Mouse (Mus musculus) ES-E14 (cell line): Measurements from ENCODE around the gene Ttn. TPM values are rescaled to one million over a fixed set of nuclear protein-coding genes. Genes with fewer than 3 reads are reported as not detected.

ENCODE experiments used
- DNase-seq: peaks from one replicate; pipeline ENCODE4 v3.0.0-alpha.2; 2013; ENCODE audit warnings: low read depth, low spot score
- H3K27ac ChIP-seq: 2 replicates; pipeline ENCODE4 v1.5.1; 2012; ENCODE audit warnings: low read depth, mild to moderate bottlenecking, low read length, moderate library complexity, mixed read lengths; ENCODE audit not compliant: poor library complexity, insufficient read depth, severe bottlenecking
- H3K36me3 ChIP-seq: 2 replicates; pipeline ENCODE4 v1.6.1; 2012; ENCODE audit warnings: mild to moderate bottlenecking, low read length, moderate library complexity, mixed read lengths; ENCODE audit not compliant: control insufficient read depth, poor library complexity, insufficient read depth, severe bottlenecking
- H3K4me1 ChIP-seq, 2 experiments: fragments of 150-350 bp in 1 of 2; sonication (generic) in 1 of 2; 2 replicates each; pipeline ENCODE4 v1.6.1; 2012; ENCODE audit warnings: low read length in 2 of 2, mild to moderate bottlenecking in 1 of 2, mixed read lengths in 1 of 2; ENCODE audit not compliant: control insufficient read depth in 2 of 2, insufficient read depth in 2 of 2, poor library complexity in 1 of 2
- H3K4me3 ChIP-seq, 2 experiments: fragments of 150-350 bp in 1 of 2; sonication (generic) in 1 of 2; 2 replicates each; pipeline ENCODE4 v1.5.1; 2012; ENCODE audit warnings: low read length in 2 of 2, low read depth in 1 of 2, mild to moderate bottlenecking in 1 of 2, mixed read lengths in 1 of 2; ENCODE audit not compliant: insufficient read depth in 1 of 2, poor library complexity in 1 of 2, severe bottlenecking in 1 of 2
- H3K9ac ChIP-seq: 2 replicates; pipeline ENCODE4 v1.6.1; 2012; ENCODE audit warnings: low read depth, mild to moderate bottlenecking, low read length, mixed read lengths; ENCODE audit not compliant: poor library complexity, insufficient read depth, severe bottlenecking
- H3K9me3 ChIP-seq: fragments of 150-350 bp; sonication (generic); 2 replicates; pipeline ENCODE4 v1.6.1; 2012; ENCODE audit warnings: low read depth, mild to moderate bottlenecking, low read length; ENCODE audit not compliant: control insufficient read depth, insufficient read depth
- CHD2 ChIP-seq: IDR thresholded peaks from 2 replicates; pipeline ENCODE4 v1.6.1; 2014; ENCODE audit warnings: mild to moderate bottlenecking, low read depth, low read length, inconsistent platforms
- HCFC1 ChIP-seq: IDR thresholded peaks from 2 replicates; pipeline ENCODE4 v1.6.1; 2012; ENCODE audit warnings: low read length, inconsistent platforms, borderline replicate concordance; ENCODE audit not compliant: insufficient read depth
- MAFK ChIP-seq: IDR thresholded peaks from 2 replicates; pipeline ENCODE4 v1.6.1; 2014; ENCODE audit warnings: mild to moderate bottlenecking, low read depth, low read length, inconsistent platforms; ENCODE audit not compliant: insufficient read depth
- ZC3H11A ChIP-seq: IDR thresholded peaks from 2 replicates; pipeline ENCODE4 v1.6.1; 2012; ENCODE audit warnings: low read depth, mild to moderate bottlenecking, inconsistent platforms, low read length, borderline replicate concordance
- ZNF384 ChIP-seq: IDR thresholded peaks from 2 replicates; pipeline ENCODE4 v1.6.1; 2012; ENCODE audit warnings: low read depth, low read length, inconsistent platforms
- in situ Hi-C, 2 experiments: fragments of 600-800 bp; cut with MboI; formaldehyde crosslinking; loops; one replicate each; pipeline ENCODE4 v1.15.1; 2025; ENCODE audit warnings: low sequenced_read_pairs in 2 of 2, inconsistent platforms in 1 of 2; ENCODE audit not compliant: unreplicated experiment in 2 of 2
- total RNA-seq: library from RNA; depleted of rRNA; stranded (reverse); fragments of 300-350 nt; gene quantifications from 2 replicates; pipeline ENCODE4 v1.2.3, GENCODE M21; 2012

The Ttn gene
- total RNA-seq, 1 experiment = 19.9 TPM

- no peak overlapping the region for H3K9ac ChIP-seq
- H3K4me3 ChIP-seq = no peak overlapping the region
- H3K9me3 ChIP-seq = no peaks in the 10 kb centered on the region
- TF ChIP-seq CHD2 (no peak), HCFC1 (no peak), MAFK (no peak), ZNF384 (no peak), ZC3H11A (no peak)
- in situ Hi-C loops = no loop called here
- DNase-seq = no peak
- no peaks in the 10 kb centered on the region for H3K4me1 ChIP-seq
- no peaks in the 10 kb centered on the region for H3K36me3 ChIP-seq
- no peak overlapping the region for H3K27ac ChIP-seq
Measured at GRCm38 (mm10) chr2:76908705-76909457, 73.5 kb downstream of the Ttn start.

GRCm38 (mm10) chr2:76903351-76903750 is 79.0 kb downstream of the Ttn start:
- in situ Hi-C loops = no loop called here
- no peaks in the 10 kb centered on the region for H3K9me3 ChIP-seq
- no peak overlapping the region for H3K4me3 ChIP-seq
- H3K27ac ChIP-seq = no peak overlapping the region
- no peaks in the 10 kb centered on the region for H3K36me3 ChIP-seq
- H3K9ac ChIP-seq = no peak overlapping the region
- no peak for TF ChIP-seq HCFC1
- TF ChIP-seq CHD2 = no peak
- TF ChIP-seq ZC3H11A = no peak
- no peak for TF ChIP-seq ZNF384
- no peak for TF ChIP-seq MAFK
- DNase-seq = no peak
- H3K4me1 ChIP-seq = no peaks in the 10 kb centered on the region

GRCm38 (mm10) chr2:76901476-76902086 is 80.8 kb downstream of the Ttn start:
- TF ChIP-seq CHD2 (no peak), MAFK (no peak), HCFC1 (no peak)
- in situ Hi-C loops = no loop called here
- no peak overlapping the region for H3K27ac ChIP-seq
- H3K4me3 ChIP-seq = no peak overlapping the region
- H3K36me3 ChIP-seq = no peaks in the 10 kb centered on the region
- DNase-seq = no peak
- H3K9ac ChIP-seq = no peak overlapping the region
- H3K4me1 ChIP-seq = no peaks in the 10 kb centered on the region
- H3K9me3 ChIP-seq = no peaks in the 10 kb centered on the region

- no peak overlapping the region for H3K9ac ChIP-seq
- no peaks in the 10 kb centered on the region for H3K9me3 ChIP-seq
- TF ChIP-seq MAFK = no peak
- TF ChIP-seq ZNF384 = no peak
- TF ChIP-seq CHD2 = no peak
- DNase-seq = no peak
- H3K36me3 ChIP-seq = no peaks in the 10 kb centered on the region
- in situ Hi-C loops = no loop called here
- H3K4me1 ChIP-seq = no peaks in the 10 kb centered on the region
- H3K4me3 ChIP-seq = no peak overlapping the region
- H3K27ac ChIP-seq = no peak overlapping the region
Measured at GRCm38 (mm10) chr2:76899886-76900285, 82.5 kb downstream of the Ttn start.

- Histone ChIP-seq H3K4me1 (no peaks in the 10 kb centered on the region), H3K27ac (no peak overlapping the region), H3K9ac (no peak overlapping the region), H3K36me3 (no peaks in the 10 kb centered on the region), H3K4me3 (no peak overlapping the region), H3K9me3 (no peaks in the 10 kb centered on the region)
- in situ Hi-C loops = no loop called here
- DNase-seq = no peak
- TF ChIP-seq ZC3H11A (no peak), HCFC1 (no peak), MAFK (no peak), ZNF384 (no peak), CHD2 (no peak)
Measured at GRCm38 (mm10) chr2:76896990-76897389, 85.4 kb downstream of the Ttn start.
